Mouse (Mus musculus) CH12.LX (cell line): ENCODE results near the gene Prkx. TPM values are rescaled to one million over a fixed set of nuclear protein-coding genes. Genes with fewer than 3 reads are reported as not detected.

ENCODE experiments used
- DNase-seq: peaks from one replicate; pipeline ENCODE4 v3.0.0-alpha.2; 2013; ENCODE audit errors: extremely low read depth
- H3K27ac ChIP-seq: 2 replicates; pipeline ENCODE4 v1.5.1; 2012; ENCODE audit warnings: low read depth, mild to moderate bottlenecking, control low read depth, moderate library complexity; ENCODE audit not compliant: insufficient read depth
- H3K27me3 ChIP-seq: replicated peaks from 2 replicates; pipeline ENCODE3; 2012; ENCODE audit warnings: inconsistent platforms
- H3K36me3 ChIP-seq, 2 experiments: replicated peaks in 1 of 2; 2 replicates each; pipeline versions ENCODE3 to v1.6.1; 2012; ENCODE audit warnings: inconsistent platforms in 1 of 2, low read length in 1 of 2, mild to moderate bottlenecking in 1 of 2, mixed read lengths in 1 of 2, moderate library complexity in 1 of 2; ENCODE audit not compliant: control insufficient read depth in 1 of 2, insufficient read depth in 1 of 2
- H3K4me1 ChIP-seq, 2 experiments: 2 replicates each; pipeline ENCODE4 v1.6.1; 2012; ENCODE audit warnings: inconsistent platforms in 1 of 2, moderate library complexity in 1 of 2; ENCODE audit not compliant: insufficient read depth in 2 of 2, control insufficient read depth in 1 of 2
- H3K4me2 ChIP-seq: 2 replicates; pipeline ENCODE4 v1.6.1; 2012; ENCODE audit warnings: low read depth, mild to moderate bottlenecking, control low read depth; ENCODE audit not compliant: poor library complexity, insufficient read depth, severe bottlenecking
- H3K4me3 ChIP-seq, 3 experiments: fragments of 150-350 bp in 1 of 3; sonication (generic) in 1 of 3; replicated peaks in 1 of 3; 2 replicates each; pipeline versions ENCODE3 to v1.5.1; 2011 to 2012; ENCODE audit warnings: low read depth in 2 of 3, low read length in 2 of 3, mild to moderate bottlenecking in 2 of 3, moderate library complexity in 2 of 3, control low read depth in 1 of 3, improper control_type of control experiment in 1 of 3, inconsistent platforms in 1 of 3, mixed read lengths in 1 of 3; ENCODE audit not compliant: poor library complexity in 1 of 3
- H3K79me2 ChIP-seq: replicated peaks from 2 replicates; pipeline ENCODE4 v1.6.1; 2012; ENCODE audit warnings: mild to moderate bottlenecking, moderate library complexity; ENCODE audit not compliant: control insufficient read depth, poor library complexity, insufficient read depth, severe bottlenecking; ENCODE audit errors: extremely low read depth
- H3K9ac ChIP-seq: 2 replicates; pipeline ENCODE4 v1.6.1; 2012; ENCODE audit warnings: low read depth, mild to moderate bottlenecking, control low read depth, moderate library complexity; ENCODE audit not compliant: insufficient read depth
- H3K9me3 ChIP-seq: replicated peaks from 2 replicates; pipeline ENCODE3; 2012; ENCODE audit warnings: low read length, inconsistent platforms, mixed read lengths
- BHLHE40 ChIP-seq: IDR thresholded peaks from 2 replicates; pipeline ENCODE4 v1.6.1; 2011; ENCODE audit warnings: mild to moderate bottlenecking, low read depth, low read length, improper control_type of control experiment
- CHD1 ChIP-seq: IDR thresholded peaks from 2 replicates; pipeline ENCODE4 v1.6.1; 2012; ENCODE audit warnings: low read depth, low read length, improper control_type of control experiment, inconsistent platforms
- CTCF ChIP-seq, 2 experiments: IDR thresholded peaks in 1 of 2; conservative IDR thresholded peaks in 1 of 2; 2 replicates each; pipeline ENCODE4 v1.5.1; 2011 to 2012; ENCODE audit warnings: low read depth in 2 of 2, low read length in 2 of 2, improper control_type of control experiment in 1 of 2, inconsistent platforms in 1 of 2, mild to moderate bottlenecking in 1 of 2, moderate library complexity in 1 of 2
- E2F4 ChIP-seq: IDR thresholded peaks from 2 replicates; pipeline ENCODE4 v1.6.1; 2011; ENCODE audit warnings: low read depth, low read length, improper control_type of control experiment; ENCODE audit not compliant: insufficient replicate concordance
- ETS1 ChIP-seq: conservative IDR thresholded peaks from 2 replicates; pipeline ENCODE4 v1.6.1; 2012; ENCODE audit warnings: low read depth, mild to moderate bottlenecking, inconsistent platforms, low read length, improper control_type of control experiment, moderate library complexity
- GABPA ChIP-seq: IDR thresholded peaks from 2 replicates; pipeline ENCODE4 v1.6.1; 2012; ENCODE audit warnings: low read depth, low read length, improper control_type of control experiment, inconsistent platforms; ENCODE audit not compliant: insufficient replicate concordance
- HCFC1 ChIP-seq: IDR thresholded peaks from 2 replicates; pipeline ENCODE4 v1.6.1; 2012; ENCODE audit warnings: low read depth, mild to moderate bottlenecking, inconsistent platforms, low read length, improper control_type of control experiment
- IRF4 ChIP-seq: IDR thresholded peaks from 2 replicates; pipeline ENCODE4 v1.6.1; 2014; ENCODE audit warnings: low read depth, mild to moderate bottlenecking, inconsistent platforms, low read length, improper control_type of control experiment
- MAFK ChIP-seq: IDR thresholded peaks from 2 replicates; pipeline ENCODE4 v1.6.1; 2011; ENCODE audit warnings: low read length, improper control_type of control experiment; ENCODE audit not compliant: insufficient replicate concordance
- MAX ChIP-seq: IDR thresholded peaks from 2 replicates; pipeline ENCODE4 v1.6.1; 2011; ENCODE audit warnings: low read length, improper control_type of control experiment
- MAZ ChIP-seq: IDR thresholded peaks from 2 replicates; pipeline ENCODE4 v1.6.1; 2012; ENCODE audit warnings: low read depth, mild to moderate bottlenecking, inconsistent platforms, low read length, improper control_type of control experiment, moderate library complexity
- MXI1 ChIP-seq: IDR thresholded peaks from 2 replicates; pipeline ENCODE4 v1.6.1; 2011; ENCODE audit warnings: mild to moderate bottlenecking, low read depth, low read length, improper control_type of control experiment
- NELFE ChIP-seq: IDR thresholded peaks from 2 replicates; pipeline ENCODE4 v1.6.1; 2011; ENCODE audit warnings: low read depth, low read length, improper control_type of control experiment
- POLR2A ChIP-seq: IDR thresholded peaks from 2 replicates; pipeline ENCODE4 v1.6.1; 2011; ENCODE audit warnings: low read depth, mild to moderate bottlenecking, improper control_type of control experiment, low read length
- RCOR1 ChIP-seq: conservative IDR thresholded peaks from 2 replicates; pipeline ENCODE4 v1.6.1; 2012; ENCODE audit warnings: low read depth, mild to moderate bottlenecking, inconsistent platforms, low read length, improper control_type of control experiment
- SIN3A ChIP-seq: IDR thresholded peaks from 2 replicates; pipeline ENCODE4 v1.6.1; 2012; ENCODE audit warnings: low read length, improper control_type of control experiment, inconsistent platforms
- SMC3 ChIP-seq: IDR thresholded peaks from 2 replicates; pipeline ENCODE4 v1.6.1; 2011; ENCODE audit warnings: low read depth, low read length, improper control_type of control experiment
- TBP ChIP-seq: conservative IDR thresholded peaks from 2 replicates; pipeline ENCODE4 v1.6.1; 2011; ENCODE audit warnings: low read depth, low read length, improper control_type of control experiment
- TCF12 ChIP-seq: IDR thresholded peaks from 2 replicates; pipeline ENCODE4 v1.6.1; 2014; ENCODE audit warnings: low read depth, mild to moderate bottlenecking, inconsistent platforms, low read length, improper control_type of control experiment
- dilution Hi-C: fragments of 300-500 bp; cut with MboI; formaldehyde crosslinking; loops from 2 replicates; pipeline ENCODE4 v1.14.3; 2020; ENCODE audit warnings: low sequenced_read_pairs; ENCODE audit not compliant: extremely low pct_unique_long_range_greater_than_20kb, extremely low pct_ligation_motif_present
- in situ Hi-C: fragments of 300-500 bp; cut with MboI; formaldehyde crosslinking; loops from 3 replicates; pipeline ENCODE4 v1.14.3; 2019; ENCODE audit warnings: low sequenced_read_pairs, low pct_ligation_motif_present, low pct_unique_long_range_greater_than_20kb, mixed read lengths
- polyA plus RNA-seq: library from polyadenylated mRNA; unstranded; fragments of >175 nt; gene quantifications from 2 replicates; pipeline ENCODE4 v1.2.1, GENCODE M21; 2012; ENCODE audit warnings: low read depth; ENCODE audit not compliant: insufficient read length
- total RNA-seq, 2 experiments: library from RNA; depleted of rRNA; stranded (reverse); fragments of 300-350 nt in 1 of 2; fragments of >200 nt in 1 of 2; gene quantifications; 2 replicates each; pipeline ENCODE4 v1.2.3; 2012 to 2014

The Prkx gene
- total and polyA plus RNA-seq, 3 experiments: 10.4 to 15.2 (median 11.5) TPM

DNA sequence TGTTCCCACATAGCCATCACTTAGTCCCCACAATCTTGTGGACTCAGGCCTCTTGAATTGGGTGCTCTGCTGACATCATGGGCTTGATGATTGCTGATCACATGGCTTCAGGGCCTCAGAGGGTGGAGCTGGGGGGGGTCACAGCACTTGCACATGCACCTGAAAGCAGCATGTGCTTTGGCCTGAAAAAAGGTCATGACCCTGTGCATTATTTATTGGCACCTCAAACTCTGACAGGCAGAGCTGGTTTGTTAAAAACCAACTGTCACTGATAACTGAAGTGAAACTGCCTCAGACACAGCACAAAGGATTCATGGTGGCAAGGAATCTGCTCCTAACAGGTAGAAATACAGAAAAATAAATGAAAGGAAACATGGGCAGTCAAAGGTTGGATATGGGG, 1.7 kb upstream of the Prkx start:
- Histone ChIP-seq H3K27ac (peak overlapping the region; percentile 83), H3K9me3 (no peaks in the 10 kb centered on the region), H3K4me1 (peaks cover 26 to 52% of the 10 kb centered on the region in 2 experiments), H3K9ac (no peak overlapping the region), H3K4me3 (no peak overlapping the region), H3K36me3 (no peaks in the 10 kb centered on the region), H3K27me3 (no peaks in the 10 kb centered on the region), H3K79me2 (peaks cover 20% of the 10 kb centered on the region), H3K4me2 (peak overlapping the region; percentile 31; the same call in 1 of the 2 replicates)
- TF ChIP-seq BHLHE40: peak; percentile 63
- TF ChIP-seq MAX: peak; percentile 58; the same call in 1 of the 2 replicates
- no peak for TF ChIP-seq CHD1
- dilution Hi-C loops (no loop called here), in situ Hi-C loops (loop anchor here (10.0 kb wide), 1 partner anchor 53 kb away; no protein-coding TSS in a partner anchor)
- DNase-seq: no peak

GRCm38 (mm10) chrX:77796916-77797315, 838 bp upstream of the Prkx start:
- peaks cover 28% of the 10 kb centered on the region for H3K79me2 ChIP-seq
- dilution Hi-C loops (no loop called here), in situ Hi-C loops (loop anchor here (10.0 kb wide), 1 partner anchor 52 kb away; no protein-coding TSS in a partner anchor)
- no peak overlapping the region for H3K9ac ChIP-seq
- H3K4me2 ChIP-seq: peak overlapping the region; percentile 15; the same call in 1 of the 2 replicates
- H3K36me3 ChIP-seq: peaks cover 0 to 5% of the 10 kb centered on the region in 2 experiments
- H3K4me3 ChIP-seq: no peak overlapping the region
- TF ChIP-seq MAFK (no peak), IRF4 (peak; percentile 23; the same call in 1 of the 2 replicates), CTCF (conservative IDR thresholded peaks at IDR 0.05 in 1 of 2, IDR thresholded peaks at IDR 0.05 in 1 of 2; ENCODE audit: low read depth in 2 of 2, low read length in 2 of 2) (peak in 1 of 2 experiments; percentile 39; a peak in 2 of 4 replicates), ETS1 (0 out of 2 replicates have a peak, but pooled peaks have one; percentile 13), TBP (no peak)
- no peaks in the 10 kb centered on the region for H3K9me3 ChIP-seq
- peak overlapping the region; percentile 83; the same call in 1 of the 2 replicates for H3K27ac ChIP-seq
- H3K27me3 ChIP-seq: no peaks in the 10 kb centered on the region
- no peak for DNase-seq
- peaks cover 33 to 47% of the 10 kb centered on the region in 2 experiments for H3K4me1 ChIP-seq

DNA sequence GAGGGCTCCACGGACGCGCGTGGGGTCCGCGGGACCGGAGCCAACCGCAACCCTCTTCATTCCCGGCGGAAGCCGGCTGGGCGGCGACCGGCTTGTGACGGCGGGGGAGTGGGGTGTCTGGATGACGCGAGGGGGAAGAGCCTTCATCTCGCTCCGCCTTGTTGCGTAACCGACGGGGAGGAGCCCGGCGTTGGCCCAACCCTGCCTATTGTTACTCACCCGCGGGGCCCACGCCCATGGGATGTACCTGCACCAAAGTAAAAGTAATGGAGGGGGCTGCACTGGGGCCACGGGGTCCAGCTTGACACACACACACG, 262 bp downstream of the Prkx start:
- H3K4me3 ChIP-seq: peak overlapping the region; percentile 58 to 81 (median 69)
- peak overlapping the region; percentile 94 for H3K27ac ChIP-seq
- peaks cover 31% of the 10 kb centered on the region for H3K79me2 ChIP-seq
- H3K4me2 ChIP-seq: peak overlapping the region; percentile 40; the same call in 1 of the 2 replicates
- peaks cover 34 to 41% of the 10 kb centered on the region in 2 experiments for H3K4me1 ChIP-seq
- peak overlapping the region; percentile 73 for H3K9ac ChIP-seq
- peak; percentile 30; the same call in 1 of the 2 replicates for TF ChIP-seq SIN3A
- peak; percentile 66 for TF ChIP-seq POLR2A
- TF ChIP-seq SMC3: no peak
- TF ChIP-seq MAZ: 0 out of 2 replicates have a peak, but pooled peaks have one; percentile 20
- TF ChIP-seq HCFC1: no peak; the same call in 1 of the 2 replicates
- no peak for TF ChIP-seq TCF12
- TF ChIP-seq MXI1: peak; percentile 59; the same call in 1 of the 2 replicates
- TF ChIP-seq IRF4: no peak; the same call in 1 of the 2 replicates
- peak; percentile 15; the same call in 1 of the 2 replicates for TF ChIP-seq BHLHE40
- TF ChIP-seq E2F4: no peak
- TF ChIP-seq GABPA: no peak
- peak; percentile 72 for TF ChIP-seq NELFE
- TF ChIP-seq RCOR1: no peak
- TF ChIP-seq, all 38 proteins: peak for 6
- Histone ChIP-seq H3K9me3 (no peaks in the 10 kb centered on the region), H3K27me3 (no peaks in the 10 kb centered on the region), H3K36me3 (peaks cover 0 to 8% of the 10 kb centered on the region in 2 experiments)
- peak; percentile 77 for DNase-seq
- dilution Hi-C loops (no loop called here), in situ Hi-C loops (loop anchor here (10.0 kb wide), 1 partner anchor 51 kb away; no protein-coding TSS in a partner anchor)
